Mouse (Mus musculus) embryonic facial prominence, embryonic 13.5 days (tissue): ENCODE measurements around the gene Rab3gap2. TPM values are rescaled to one million over a fixed set of nuclear protein-coding genes. Genes with fewer than 3 reads are reported as not detected.

Experiments used
- ATAC-seq: fragments of 200-750 bp; cut with Nextera tagmentation; 2 replicates; pipeline ENCODE4 v1.8.0; 2017; ENCODE audit warnings: low read depth; ENCODE audit not compliant: insufficient number of reproducible peaks, insufficient read depth, low FRiP score, low TSS enrichment
- H3K27ac ChIP-seq: fragments of 300-500 bp; sonication (generic); 2 replicates; pipeline ENCODE4 v1.5.1; 2015; ENCODE audit warnings: moderate library complexity, mild to moderate bottlenecking, inconsistent platforms
- H3K27me3 ChIP-seq: fragments of 300-500 bp; sonication (generic); 2 replicates; pipeline ENCODE4 v1.6.1; 2015; ENCODE audit warnings: mild to moderate bottlenecking, inconsistent platforms
- H3K36me3 ChIP-seq: fragments of 300-500 bp; sonication (generic); 2 replicates; pipeline ENCODE4 v1.6.1; 2015; ENCODE audit warnings: mild to moderate bottlenecking, inconsistent platforms
- H3K4me1 ChIP-seq: fragments of 300-500 bp; sonication (generic); 2 replicates; pipeline ENCODE4 v1.6.1; 2015; ENCODE audit warnings: inconsistent platforms
- H3K4me2 ChIP-seq: fragments of 300-500 bp; sonication (generic); 2 replicates; pipeline ENCODE4 v1.6.1; 2015; ENCODE audit warnings: moderate library complexity, mild to moderate bottlenecking, inconsistent platforms
- H3K4me3 ChIP-seq: fragments of 300-500 bp; sonication (generic); 2 replicates; pipeline ENCODE4 v1.5.1; 2015; ENCODE audit warnings: mild to moderate bottlenecking, inconsistent platforms
- H3K9ac ChIP-seq: fragments of 300-500 bp; sonication (generic); 2 replicates; pipeline ENCODE4 v1.6.1; 2015; ENCODE audit warnings: mild to moderate bottlenecking, inconsistent platforms
- H3K9me3 ChIP-seq: fragments of 300-500 bp; sonication (generic); 2 replicates; pipeline ENCODE4 v1.6.1; 2016; ENCODE audit warnings: inconsistent platforms
- WGBS: fragments of 180-500 bp; shearing (Covaris S2); methylation state at CpG from one replicate; pipeline ENCODE4 v1.1.7; 2015; ENCODE audit warnings: mixed read lengths; 5-methylcytosine and 5-hydroxymethylcytosine counted together
- polyA plus RNA-seq: library from polyadenylated mRNA; unstranded; fragments of >200 nt; fragmentation: Nextera tagmentation; extraction: Ambion mirVana; gene quantifications from 2 replicates; pipeline ENCODE4 v1.2.1, GENCODE M21; 2015

Rab3gap2 gene
- polyA plus RNA-seq, result 20.9 and 22.3 TPM in 2 replicates

DNA sequence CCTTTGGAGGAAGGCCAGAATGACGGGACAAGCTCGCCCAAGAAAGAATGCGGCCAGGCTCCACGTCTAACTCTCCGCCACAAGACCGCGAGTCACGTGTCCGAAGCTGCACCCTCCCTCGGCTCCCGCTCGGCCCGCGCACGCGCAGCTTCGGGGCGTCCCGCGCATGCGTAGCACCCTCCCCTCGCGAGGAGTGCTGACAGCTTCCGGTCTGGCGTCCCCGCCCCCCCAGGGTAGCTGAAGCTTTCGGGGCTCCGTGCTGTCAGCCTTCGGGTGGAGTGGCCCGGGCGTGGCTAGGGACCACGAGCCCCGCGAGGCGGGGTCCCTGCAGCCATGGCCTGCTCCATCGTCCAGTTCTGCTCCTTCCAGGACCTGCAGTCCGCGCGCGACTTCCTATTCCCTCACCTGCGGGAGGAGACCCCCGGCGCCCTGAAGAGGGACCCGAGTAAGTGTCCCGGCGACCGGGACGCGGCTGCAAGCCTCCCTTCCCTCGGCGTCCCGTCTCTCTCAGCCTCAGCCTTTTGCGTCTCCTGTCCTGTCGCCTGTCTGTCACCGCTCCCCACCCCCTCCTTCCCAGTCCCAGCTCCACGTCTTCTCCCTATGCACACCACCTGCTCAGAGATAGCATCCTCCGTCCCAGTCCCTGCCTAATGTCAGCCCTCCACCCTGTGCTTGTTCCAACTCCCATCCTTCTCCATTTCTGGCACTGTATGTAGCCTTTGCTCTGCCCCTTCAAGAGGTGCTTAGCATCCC lies at the start of gene Rab3gap2:
Rab3gap2 (plus strand) TSS at position 209 of the 753 bp plus-strand sequence.
- Histone ChIP-seq H3K27me3 (no peaks in the 10 kb centered on the region), H3K4me3 (peak within 1 kb of the TSS; percentile 91), H3K4me1 (peaks cover 26% of the 10 kb centered on the region), H3K4me2 (peak within 1 kb of the TSS; percentile 95), H3K9ac (peak within 1 kb of the TSS; percentile 92), H3K27ac (peak within 1 kb of the TSS; percentile 62; the same call in 1 of the 2 replicates), H3K36me3 (peaks cover 6% of the 10 kb centered on the region), H3K9me3 (no peaks in the 10 kb centered on the region)
- WGBS, result under 1% methylated on average over 52 of the region's 57 CpGs
- peak; percentile 95 for ATAC-seq

DNA sequence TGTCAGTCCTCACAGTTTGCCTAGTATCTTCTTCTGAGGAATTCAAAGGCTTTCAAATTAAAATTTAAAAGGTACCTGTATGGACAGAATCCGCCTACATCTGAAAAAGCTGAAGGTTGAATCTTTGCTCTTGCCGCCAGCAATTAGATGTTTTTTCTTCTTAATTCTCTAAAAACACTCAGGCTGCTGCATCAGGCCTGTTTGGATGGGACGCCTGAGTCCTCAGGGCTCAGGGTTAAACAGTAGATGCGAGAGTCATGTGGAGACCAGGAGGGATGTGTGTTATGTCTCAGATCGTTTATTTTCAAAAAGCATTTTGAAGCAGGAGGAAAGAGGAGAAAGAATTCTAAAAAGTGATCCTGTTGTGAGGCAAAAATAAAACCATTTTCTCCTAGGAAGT lies 30.3 kb upstream of the Rab3gap2 start:
- H3K27ac ChIP-seq, result no peak overlapping the region
- H3K27me3 ChIP-seq, result no peaks in the 10 kb centered on the region
- no peaks in the 10 kb centered on the region for H3K36me3 ChIP-seq
- ATAC-seq, result no peak
- H3K4me2 ChIP-seq, result no peak overlapping the region
- 83% methylated on average over 5 of the region's 5 CpGs for WGBS
- H3K4me3 ChIP-seq, result no peak overlapping the region
- no peak overlapping the region for H3K9ac ChIP-seq
- peaks cover 2% of the 10 kb centered on the region; the same call in 1 of the 2 replicates for H3K9me3 ChIP-seq
- no peaks in the 10 kb centered on the region for H3K4me1 ChIP-seq

GRCm38 (mm10) chr1:185177860-185178259 lies 26.1 kb upstream of the Rab3gap2 start:
- Histone ChIP-seq H3K4me2 (no peak overlapping the region), H3K4me3 (no peak overlapping the region), H3K9ac (no peak overlapping the region), H3K4me1 (no peaks in the 10 kb centered on the region), H3K9me3 (peaks cover 2% of the 10 kb centered on the region; the same call in 1 of the 2 replicates), H3K27ac (no peak overlapping the region), H3K36me3 (no peaks in the 10 kb centered on the region), H3K27me3 (no peaks in the 10 kb centered on the region)
- 87% methylated on average over 6 of the region's 6 CpGs for WGBS
- ATAC-seq, result no peak

- Histone ChIP-seq H3K27ac (no peak overlapping the region), H3K9ac (no peak overlapping the region; the same call in 1 of the 2 replicates), H3K4me2 (peak overlapping the region; percentile 36), H3K36me3 (no peaks in the 10 kb centered on the region), H3K9me3 (no peaks in the 10 kb centered on the region), H3K4me1 (peaks cover 13% of the 10 kb centered on the region), H3K4me3 (no peak overlapping the region), H3K27me3 (no peaks in the 10 kb centered on the region)
- ATAC-seq, result no peak
- WGBS, result 25% methylated on average over 9 of the region's 9 CpGs
Measured at GRCm38 (mm10) chr1:185183591-185184330, 20.2 kb upstream of the Rab3gap2 start.

DNA sequence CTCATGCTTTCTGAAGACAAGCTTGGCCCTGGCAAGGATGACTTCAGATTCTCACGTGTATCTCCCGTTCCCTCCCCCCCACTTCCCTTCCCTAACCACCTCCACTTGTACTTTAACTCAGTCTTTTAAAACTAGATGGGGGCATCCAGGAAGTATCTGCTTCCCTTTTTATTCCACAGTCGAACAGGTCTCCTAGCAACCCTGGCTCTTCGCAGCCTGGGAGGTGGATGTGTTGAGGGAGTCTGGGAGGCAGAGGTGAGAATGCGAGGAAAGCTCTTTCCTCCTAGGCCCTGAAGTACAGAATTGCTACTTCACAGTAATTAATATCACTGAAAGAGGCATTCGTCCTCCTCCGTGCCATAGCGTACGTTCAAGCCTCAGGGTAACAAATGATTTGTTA lies 18.4 kb upstream of the Rab3gap2 start:
- Histone ChIP-seq H3K9ac (no peak overlapping the region), H3K4me3 (no peak overlapping the region), H3K27me3 (no peaks in the 10 kb centered on the region), H3K4me1 (peaks cover 19% of the 10 kb centered on the region), H3K36me3 (no peaks in the 10 kb centered on the region), H3K27ac (no peak overlapping the region), H3K9me3 (no peaks in the 10 kb centered on the region), H3K4me2 (no peak overlapping the region)
- no peak for ATAC-seq
- WGBS, result 56% methylated on average over 9 of the region's 9 CpGs

DNA sequence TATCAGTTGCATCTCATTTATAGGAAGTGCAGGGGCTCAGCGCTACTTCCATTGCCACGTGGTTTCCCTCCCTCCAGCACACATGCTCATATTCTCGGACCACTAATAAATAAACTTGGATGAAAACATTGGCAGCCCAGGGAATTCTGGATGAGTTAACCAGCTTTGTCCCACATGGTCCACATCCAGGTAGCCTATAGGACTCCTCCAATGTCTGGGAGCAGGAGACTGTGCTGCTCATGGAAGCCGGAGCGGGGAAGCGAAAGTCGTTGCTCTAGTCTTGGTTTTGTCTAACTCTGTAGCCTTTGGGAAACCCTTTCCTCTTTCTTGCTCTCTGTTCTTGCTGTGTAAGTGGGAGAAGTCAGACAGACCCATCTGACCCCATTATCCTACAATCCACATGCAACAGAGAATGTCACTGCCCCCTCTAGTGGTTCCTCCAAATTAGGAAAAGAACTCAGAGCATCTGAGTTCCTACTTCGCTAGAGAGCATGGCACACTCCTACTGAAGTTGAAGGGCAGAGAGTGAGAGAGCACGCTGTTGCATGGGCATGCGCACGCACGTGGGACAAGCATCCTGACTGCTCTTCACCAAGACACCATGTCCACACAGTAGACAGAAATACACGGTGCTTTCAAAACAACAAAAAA lies 16.7 kb upstream of the Rab3gap2 start:
- H3K4me1 ChIP-seq, result peaks cover 19% of the 10 kb centered on the region
- H3K4me3 ChIP-seq, result no peak overlapping the region
- no peak overlapping the region for H3K4me2 ChIP-seq
- no peak for ATAC-seq
- H3K9ac ChIP-seq, result no peak overlapping the region
- 66% methylated on average over 13 of the region's 13 CpGs for WGBS
- no peaks in the 10 kb centered on the region for H3K27me3 ChIP-seq
- no peaks in the 10 kb centered on the region for H3K36me3 ChIP-seq
- no peak overlapping the region for H3K27ac ChIP-seq
- no peaks in the 10 kb centered on the region for H3K9me3 ChIP-seq

GRCm38 (mm10) chr1:185189901-185190300 lies 14.0 kb upstream of the Rab3gap2 start:
- WGBS, result 78% methylated on average over 9 of the region's 9 CpGs
- ATAC-seq, result no peak

GRCm38 (mm10) chr1:185192087-185192486 lies 11.8 kb upstream of the Rab3gap2 start:
- ATAC-seq, result no peak

More at GRCm38 (mm10) chr1:185189901-185190300, 14.0 kb upstream of the Rab3gap2 start:
- Histone ChIP-seq H3K27ac (no peak overlapping the region), H3K4me1 (peaks cover 11% of the 10 kb centered on the region), H3K9ac (no peak overlapping the region), H3K4me2 (no peak overlapping the region), H3K9me3 (no peaks in the 10 kb centered on the region), H3K27me3 (no peaks in the 10 kb centered on the region), H3K36me3 (no peaks in the 10 kb centered on the region), H3K4me3 (no peak overlapping the region)

GRCm38 (mm10) chr1:185193509-185193908 lies 10.4 kb upstream of the Rab3gap2 start:
- no peak overlapping the region for H3K4me3 ChIP-seq
- ATAC-seq, result no peak
- peak overlapping the region; percentile 42 for H3K4me2 ChIP-seq
- H3K9ac ChIP-seq, result no peak overlapping the region
- H3K9me3 ChIP-seq, result no peaks in the 10 kb centered on the region
- H3K27me3 ChIP-seq, result no peaks in the 10 kb centered on the region
- H3K4me1 ChIP-seq, result peaks cover 6% of the 10 kb centered on the region; the same call in 1 of the 2 replicates
- 8% methylated on average over 10 of the region's 10 CpGs for WGBS
- H3K36me3 ChIP-seq, result no peaks in the 10 kb centered on the region
- H3K27ac ChIP-seq, result no peak overlapping the region

More at GRCm38 (mm10) chr1:185192087-185192486, 11.8 kb upstream of the Rab3gap2 start:
- no peak overlapping the region for H3K4me3 ChIP-seq
- no peaks in the 10 kb centered on the region for H3K36me3 ChIP-seq
- 57% methylated on average over 8 of the region's 8 CpGs for WGBS
- H3K9me3 ChIP-seq, result no peaks in the 10 kb centered on the region
- no peaks in the 10 kb centered on the region for H3K27me3 ChIP-seq
- H3K27ac ChIP-seq, result no peak overlapping the region
- no peak overlapping the region for H3K9ac ChIP-seq
- no peak overlapping the region for H3K4me2 ChIP-seq
- peaks cover 6% of the 10 kb centered on the region; the same call in 1 of the 2 replicates for H3K4me1 ChIP-seq

DNA sequence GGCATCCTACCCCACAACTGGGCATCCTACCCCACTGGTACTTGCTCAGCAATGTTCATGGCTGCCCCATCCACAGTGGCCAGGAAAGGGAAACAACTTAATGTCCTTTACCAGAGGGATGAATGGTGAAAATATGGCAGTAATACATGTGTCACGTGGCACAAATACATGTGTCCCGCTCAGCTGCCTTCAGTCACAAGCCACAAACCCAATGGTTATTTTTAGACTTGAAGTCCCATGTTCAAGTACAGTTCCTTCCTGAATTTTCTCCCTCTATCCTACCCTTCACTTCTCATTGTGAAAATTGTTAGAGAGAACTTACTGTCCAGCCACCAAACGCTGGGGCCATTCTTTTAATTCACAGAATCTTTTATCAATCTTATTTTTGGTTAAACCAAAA lies 7.6 kb upstream of the Rab3gap2 start:
- 76% methylated on average over 3 of the region's 3 CpGs for WGBS
- no peaks in the 10 kb centered on the region for H3K36me3 ChIP-seq
- no peak for ATAC-seq
- H3K4me1 ChIP-seq, result peaks cover 8% of the 10 kb centered on the region
- H3K4me3 ChIP-seq, result no peak overlapping the region
- no peak overlapping the region for H3K27ac ChIP-seq
- H3K4me2 ChIP-seq, result no peak overlapping the region
- no peaks in the 10 kb centered on the region for H3K27me3 ChIP-seq
- H3K9ac ChIP-seq, result no peak overlapping the region
- no peaks in the 10 kb centered on the region for H3K9me3 ChIP-seq

DNA sequence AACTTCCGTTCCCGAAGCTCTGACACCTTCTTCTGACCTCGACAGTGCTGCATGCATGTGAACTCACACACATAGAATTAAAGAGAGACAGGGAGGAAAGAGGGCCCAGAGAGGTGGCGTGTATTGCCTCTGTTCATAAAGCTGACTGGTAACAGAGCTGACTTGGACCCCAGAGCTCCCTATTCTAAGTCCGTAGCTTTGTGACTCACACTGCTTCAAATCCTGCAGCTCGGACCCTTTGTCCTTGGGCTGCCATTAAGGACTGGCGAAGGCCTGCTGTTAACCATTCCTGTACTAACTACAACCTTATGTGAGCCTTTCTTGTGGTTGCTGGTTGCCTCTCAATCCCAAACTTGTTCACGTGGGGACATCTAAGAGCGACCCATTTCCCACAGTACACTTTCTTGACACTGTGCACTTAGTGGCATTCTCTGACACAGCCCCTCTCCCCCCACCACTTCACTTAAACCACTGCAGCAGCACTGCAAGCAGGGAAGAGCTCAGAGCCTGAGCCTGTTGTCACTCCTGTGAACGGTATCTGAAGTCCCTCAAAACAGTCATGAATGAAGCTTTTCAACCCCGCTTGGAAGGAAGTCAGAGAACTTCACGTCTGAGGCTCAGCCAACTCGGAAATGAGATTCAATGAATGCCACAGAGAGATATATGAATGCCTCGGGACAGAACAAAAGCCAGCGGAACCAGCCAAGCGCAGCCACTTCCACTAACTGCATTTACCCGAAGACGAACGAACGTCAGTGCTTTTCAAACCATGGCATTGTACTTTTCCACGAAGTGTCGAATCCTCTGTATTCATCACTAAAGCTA lies 3.1 kb upstream of the Rab3gap2 start:
- peak overlapping the region; percentile 51; the same call in 1 of the 2 replicates for H3K27ac ChIP-seq

More for the DNA sequence above, 3.1 kb upstream of the Rab3gap2 start:
- Histone ChIP-seq H3K4me3 (no peak overlapping the region), H3K36me3 (no peaks in the 10 kb centered on the region), H3K4me1 (peaks cover 26% of the 10 kb centered on the region), H3K9me3 (no peaks in the 10 kb centered on the region), H3K9ac (peak overlapping the region; percentile 58; the same call in 1 of the 2 replicates), H3K27me3 (no peaks in the 10 kb centered on the region), H3K4me2 (peak overlapping the region; percentile 14; the same call in 1 of the 2 replicates)
- 39% methylated on average over 22 of the region's 22 CpGs for WGBS
- ATAC-seq, result no peak
